Mouse (Mus musculus): ENCODE results near the gene Plekhm2.

Plekhm2 gene

DNA sequence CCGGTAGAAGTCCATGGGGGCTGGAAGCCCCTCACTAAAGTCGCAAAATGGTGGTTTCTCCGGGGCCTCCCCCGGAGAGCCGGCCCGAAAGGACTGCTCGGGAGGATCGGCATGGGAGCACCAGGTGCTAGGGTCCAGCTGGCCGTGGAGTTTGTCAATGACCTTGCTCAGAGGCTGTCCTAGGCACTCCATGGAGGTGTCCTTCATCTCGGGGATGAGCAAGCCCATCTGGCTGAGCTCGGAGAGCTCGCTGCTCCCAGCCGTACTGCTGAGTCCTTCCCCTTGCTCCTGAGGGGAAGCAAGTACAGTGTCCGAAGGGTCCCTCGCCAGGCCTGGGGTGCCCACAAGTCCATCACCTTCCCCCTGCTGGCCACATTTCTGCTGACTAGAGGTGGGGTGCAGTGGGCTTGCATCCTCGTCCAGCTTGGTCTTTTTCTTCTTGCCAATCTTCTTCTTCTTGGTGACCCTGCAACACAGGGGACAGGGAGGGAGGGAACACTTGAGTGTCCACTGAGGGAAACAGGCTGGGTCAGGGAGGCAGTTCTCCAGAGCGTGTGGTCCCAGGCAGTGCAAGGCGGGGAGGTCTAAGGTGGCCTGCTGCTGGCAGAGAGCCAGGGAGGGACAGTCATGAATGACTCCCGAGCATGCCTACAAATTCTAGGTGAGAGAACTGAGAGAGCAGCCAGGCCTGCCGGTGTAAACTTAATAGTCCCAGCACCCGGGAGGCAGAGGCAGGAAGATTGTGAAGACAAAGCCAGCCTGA lies 32.4 kb downstream of the Plekhm2 start:
- no peak for DNase-seq (ENCODE audit: low read depth, low spot score)

DNA sequence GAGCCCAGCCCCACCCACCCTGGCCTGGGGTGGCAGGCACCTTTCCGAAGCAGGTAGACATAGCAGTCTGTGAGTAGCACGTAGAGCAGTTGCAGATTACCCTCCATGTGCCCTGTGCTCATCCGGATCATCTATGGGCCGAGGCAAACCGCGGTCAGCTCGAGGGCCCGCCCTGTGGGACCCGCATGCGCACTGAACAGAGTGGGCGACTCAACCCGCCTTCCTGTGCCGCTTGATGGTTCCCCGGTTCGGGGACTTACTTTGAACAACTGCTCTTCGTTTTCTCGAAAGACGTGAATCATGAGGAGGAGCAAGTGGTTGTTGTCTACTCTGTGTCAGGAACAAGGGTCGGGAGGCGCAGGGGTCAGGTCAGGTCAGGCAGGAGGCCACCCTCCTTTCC lies 33.4 kb downstream of the Plekhm2 start:
- no peak for DNase-seq (ENCODE audit: low read depth, low spot score)

DNA sequence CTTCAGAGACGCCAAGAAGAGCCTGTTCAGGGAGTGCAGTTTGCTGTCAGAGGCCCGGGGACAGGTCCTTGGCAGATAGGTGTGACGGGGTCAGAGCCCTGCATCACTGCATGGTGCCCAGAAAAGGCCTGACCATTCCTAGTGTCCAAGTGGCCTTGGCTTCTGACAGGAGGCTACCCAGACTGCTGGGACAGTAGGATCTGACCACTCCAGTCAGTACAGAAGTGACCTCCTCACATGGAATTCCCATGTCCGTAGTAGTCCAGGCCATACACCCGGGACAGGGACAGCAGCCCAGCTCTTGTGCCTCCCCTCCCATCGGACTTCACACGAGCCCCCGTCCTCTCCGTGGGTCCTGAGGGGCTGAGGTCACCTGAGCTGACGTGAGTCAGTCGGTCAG lies 34.7 kb downstream of the Plekhm2 start:
- DNase-seq (ENCODE audit: low read depth, low spot score) = no peak

DNA sequence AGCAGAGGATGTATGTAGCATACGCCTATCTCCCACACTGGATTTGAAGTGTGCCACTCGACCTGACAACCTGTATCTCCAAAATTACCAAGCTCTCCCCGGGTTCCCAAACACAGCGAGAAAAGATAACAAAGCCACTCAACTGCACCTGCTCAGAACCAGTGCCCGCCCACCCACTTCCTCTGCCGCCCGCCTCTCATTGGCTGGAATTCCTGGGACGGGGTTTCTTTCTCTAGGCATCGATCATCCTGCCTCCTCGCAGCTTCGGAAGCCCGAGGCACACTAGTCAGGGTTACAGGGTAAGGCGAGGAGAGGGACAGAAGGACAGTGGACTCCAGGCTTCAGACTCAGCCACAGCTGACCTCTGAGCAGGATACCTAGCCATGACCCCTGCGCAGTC lies 36.0 kb downstream of the Plekhm2 start:
- DNase-seq (ENCODE audit: low read depth, low spot score) = no peak

DNA sequence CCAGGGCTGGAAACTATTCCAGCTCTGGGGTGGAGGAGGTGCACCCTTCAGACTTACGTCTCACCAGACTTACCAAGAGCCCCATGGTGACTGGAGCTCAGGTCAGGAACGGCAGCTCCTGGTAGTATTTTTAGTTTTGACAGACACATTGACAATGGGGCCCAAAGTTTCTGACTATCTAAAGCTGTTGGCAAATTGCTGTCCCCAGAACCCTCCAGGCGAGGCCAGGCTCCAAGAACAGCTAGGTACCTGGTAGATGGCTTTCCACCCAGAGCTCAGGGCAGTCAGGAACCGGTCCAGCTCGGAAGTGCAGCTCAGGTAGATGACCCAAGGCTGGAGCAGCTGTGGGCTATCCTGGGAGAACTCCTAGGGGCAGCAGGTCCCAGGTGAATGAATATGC lies 37.2 kb downstream of the Plekhm2 start:
- DNase-seq (ENCODE audit: low read depth, low spot score) = no peak

DNA sequence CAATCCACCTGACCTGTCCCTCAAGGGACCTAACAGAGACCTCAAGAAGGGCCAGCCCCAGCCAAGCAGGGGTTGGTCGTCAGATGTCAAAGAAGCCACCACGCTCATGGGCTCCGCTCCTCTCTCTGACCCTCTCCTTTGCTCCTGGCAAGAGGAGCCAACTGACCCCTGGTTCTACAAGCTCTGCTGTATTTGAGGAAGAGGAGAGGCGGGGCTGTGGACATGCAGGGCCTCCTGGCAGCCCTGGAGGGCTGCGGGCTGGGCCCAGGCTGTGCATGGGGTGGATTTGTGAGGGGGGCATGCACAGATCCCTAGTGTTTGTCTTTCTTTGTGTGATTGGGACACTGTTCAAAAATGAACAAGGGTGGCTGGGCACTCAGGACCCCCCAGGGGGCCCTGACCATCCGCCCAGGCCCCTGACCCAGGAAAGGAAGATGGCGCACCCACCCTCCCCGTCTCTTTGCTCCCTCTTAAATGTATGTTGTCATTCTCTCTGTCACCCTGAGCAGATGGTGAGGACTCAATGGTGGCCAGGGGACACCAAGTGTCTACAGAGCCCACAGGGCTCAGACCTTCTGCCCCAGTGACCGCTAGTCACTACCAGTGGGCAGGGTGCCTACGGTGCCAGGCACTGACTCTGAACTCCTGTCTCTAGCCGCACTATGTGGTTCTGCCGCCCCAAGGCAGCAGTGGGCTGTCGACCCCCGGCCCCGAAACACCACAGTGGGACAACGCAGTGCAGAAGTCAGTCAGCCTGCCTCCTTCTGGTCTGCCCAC lies 38.7 kb downstream of the Plekhm2 start:
- no peak for DNase-seq (ENCODE audit: low read depth, low spot score)

DNA sequence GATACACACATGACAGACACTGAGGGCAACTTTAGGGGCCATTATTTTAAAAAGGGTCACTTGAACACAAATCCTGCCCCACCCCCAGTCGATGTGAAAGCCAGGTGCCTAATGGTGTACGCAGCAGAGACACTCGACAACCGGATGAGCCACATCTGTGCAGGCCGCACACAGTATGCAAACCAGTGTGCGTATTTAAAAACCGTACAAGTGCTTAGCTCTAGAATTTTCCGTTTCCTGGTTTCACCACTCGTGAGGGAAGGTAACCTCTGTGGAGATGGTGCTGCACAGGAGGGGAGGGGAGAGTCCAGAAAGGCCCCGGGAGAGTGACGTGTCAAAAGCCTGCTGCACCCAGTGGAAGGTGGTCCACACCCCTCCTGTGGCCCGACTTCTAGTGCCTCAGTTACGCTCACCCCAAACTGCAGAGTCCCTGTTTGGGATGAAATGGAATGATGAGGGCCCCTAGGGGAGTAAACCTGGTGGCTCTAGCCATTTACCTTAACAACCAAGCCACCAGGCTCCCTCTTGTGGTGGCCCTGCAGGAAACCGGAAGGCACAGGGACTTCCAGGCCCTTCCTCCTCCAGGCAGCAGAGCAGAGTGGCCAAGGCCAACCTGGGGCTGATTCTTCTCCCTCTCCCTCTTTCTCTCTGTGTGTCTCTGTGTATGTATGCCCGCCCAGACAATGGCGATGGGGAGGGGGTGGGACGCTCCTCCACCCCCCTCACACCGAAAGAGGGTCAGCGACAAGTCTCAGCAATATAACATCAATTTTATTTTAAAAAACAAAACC lies 39.5 kb downstream of the Plekhm2 start:
- DNase-seq (ENCODE audit: low read depth, low spot score) = no peak

DNA sequence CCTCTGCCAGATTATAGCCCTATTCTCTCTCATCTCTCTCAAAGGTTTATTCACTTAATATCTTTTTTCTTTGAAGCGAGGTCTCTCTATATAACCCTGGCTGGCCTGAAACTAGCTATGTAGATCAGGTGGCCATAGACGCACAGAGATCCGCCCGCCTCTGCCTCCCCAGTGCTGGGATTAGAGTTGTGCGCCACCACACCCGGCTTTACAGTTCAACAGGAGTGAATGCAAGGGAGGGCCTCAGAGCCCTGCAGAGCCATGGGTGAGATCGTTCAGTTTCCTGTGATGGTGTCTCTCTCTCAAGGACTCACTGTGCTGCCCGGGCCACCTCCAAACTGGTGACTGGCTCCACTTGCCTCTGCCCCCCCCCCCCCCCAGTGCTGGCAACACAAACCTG lies 40.6 kb downstream of the Plekhm2 start:
- no peak for DNase-seq (ENCODE audit: low read depth, low spot score)

DNA sequence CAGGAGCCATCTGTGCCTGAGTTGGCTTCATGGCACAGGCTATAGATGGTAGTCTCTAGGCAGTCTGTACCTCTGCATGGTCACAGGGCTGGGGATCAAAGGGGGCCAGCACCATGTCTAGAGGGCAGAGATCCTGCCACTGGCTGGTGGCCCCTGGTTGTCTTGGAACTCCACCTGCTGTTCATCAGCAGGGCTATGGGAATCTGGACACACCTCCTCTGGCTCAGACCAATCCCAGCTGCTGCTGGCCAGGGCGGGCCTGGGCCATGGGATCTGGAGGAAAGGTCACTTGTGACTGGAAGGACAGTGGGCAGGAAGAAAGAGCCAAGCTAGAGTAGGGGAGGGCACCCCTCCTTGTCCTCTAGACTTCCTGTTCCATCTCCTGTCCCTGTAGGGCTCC lies 41.0 kb downstream of the Plekhm2 start, which contains the start of gene Slc25a34:
Gene Slc25a34, minus strand, starts transcription at position 156 of the 400 bp plus-strand sequence.
- DNase-seq (ENCODE audit: low read depth, low spot score) = no peak

DNA sequence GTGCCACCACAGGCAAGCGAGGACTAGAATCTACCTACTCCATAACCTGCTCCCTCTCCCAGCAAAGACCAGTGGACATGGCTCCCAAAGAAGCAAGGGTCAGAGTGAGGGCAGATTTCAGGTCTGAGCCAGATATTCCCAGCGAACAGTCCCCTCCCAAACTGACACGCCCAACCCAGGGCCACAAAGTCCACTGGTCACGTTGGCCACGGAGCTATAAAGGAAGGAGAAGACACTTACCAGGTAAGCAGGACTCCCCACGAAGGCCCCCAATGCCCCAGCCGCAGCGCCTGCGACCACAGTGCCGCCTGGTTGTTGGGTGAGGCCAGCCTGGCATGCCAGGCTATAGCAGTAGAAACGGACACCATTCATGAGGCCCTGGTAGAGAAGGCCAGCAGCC lies 41.7 kb downstream of the Plekhm2 start:
- DNase-seq (ENCODE audit: low read depth, low spot score) = no peak

DNA sequence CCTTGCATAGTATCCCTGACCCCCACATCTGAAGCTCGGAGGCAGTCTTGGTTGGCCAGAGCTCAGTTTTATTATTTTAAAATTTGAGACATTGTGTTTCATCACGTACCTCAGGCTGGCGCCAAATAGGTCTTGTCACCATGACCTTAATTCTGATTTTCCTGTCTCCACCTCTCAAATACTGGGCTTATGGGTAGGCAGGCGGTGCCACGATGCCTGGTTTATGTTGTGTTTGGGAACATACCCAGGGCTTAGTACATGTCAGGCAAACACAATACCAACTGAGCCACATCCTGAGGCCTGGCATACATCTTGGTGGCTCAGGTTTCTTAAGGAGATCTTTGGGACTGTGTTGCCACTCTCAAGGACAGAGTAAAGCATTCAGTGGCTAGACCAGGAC lies 42.1 kb downstream of the Plekhm2 start:
- no peak for DNase-seq (ENCODE audit: low read depth, low spot score)

DNA sequence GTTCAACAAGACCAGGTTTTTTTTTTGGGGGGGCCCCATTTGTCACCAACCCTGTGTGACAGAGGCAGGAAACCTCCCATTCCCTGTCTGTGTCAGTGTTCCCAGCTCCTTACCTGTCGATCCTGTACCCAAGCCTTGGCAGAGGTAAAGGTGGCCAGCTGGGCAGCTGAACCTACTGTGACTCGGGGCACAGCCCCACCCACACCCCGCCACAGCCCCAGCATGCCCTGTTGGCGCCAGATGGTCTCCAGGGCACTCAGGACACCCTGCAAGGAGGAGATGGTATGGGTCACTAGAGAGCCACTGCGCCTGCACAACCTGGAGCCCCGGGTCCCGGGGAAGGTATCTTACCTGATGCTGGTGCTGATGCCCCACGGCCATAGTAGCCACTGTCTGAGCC lies 42.6 kb downstream of the Plekhm2 start:
- DNase-seq (ENCODE audit: low read depth, low spot score) = no peak

DNA sequence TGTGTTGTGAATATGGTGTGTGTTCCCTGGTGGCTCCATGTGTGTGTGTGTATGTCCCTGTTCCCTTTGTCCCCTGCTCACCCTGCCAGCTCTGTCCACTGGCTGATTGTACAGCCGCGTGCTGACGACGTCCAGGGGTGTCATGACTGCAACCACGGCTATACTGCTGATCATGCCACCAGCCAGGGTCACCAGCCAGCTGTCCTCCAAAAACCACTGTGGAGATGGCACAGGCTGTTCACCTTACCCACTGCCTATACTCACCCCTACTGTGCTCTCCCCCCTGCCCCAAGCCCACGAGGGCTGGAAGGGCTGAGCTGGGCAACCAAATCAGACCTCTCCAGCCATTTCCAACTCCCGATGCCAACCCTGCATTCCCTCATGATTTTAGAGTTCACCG lies 43.4 kb downstream of the Plekhm2 start:
- DNase-seq (ENCODE audit: low read depth, low spot score) = no peak

DNA sequence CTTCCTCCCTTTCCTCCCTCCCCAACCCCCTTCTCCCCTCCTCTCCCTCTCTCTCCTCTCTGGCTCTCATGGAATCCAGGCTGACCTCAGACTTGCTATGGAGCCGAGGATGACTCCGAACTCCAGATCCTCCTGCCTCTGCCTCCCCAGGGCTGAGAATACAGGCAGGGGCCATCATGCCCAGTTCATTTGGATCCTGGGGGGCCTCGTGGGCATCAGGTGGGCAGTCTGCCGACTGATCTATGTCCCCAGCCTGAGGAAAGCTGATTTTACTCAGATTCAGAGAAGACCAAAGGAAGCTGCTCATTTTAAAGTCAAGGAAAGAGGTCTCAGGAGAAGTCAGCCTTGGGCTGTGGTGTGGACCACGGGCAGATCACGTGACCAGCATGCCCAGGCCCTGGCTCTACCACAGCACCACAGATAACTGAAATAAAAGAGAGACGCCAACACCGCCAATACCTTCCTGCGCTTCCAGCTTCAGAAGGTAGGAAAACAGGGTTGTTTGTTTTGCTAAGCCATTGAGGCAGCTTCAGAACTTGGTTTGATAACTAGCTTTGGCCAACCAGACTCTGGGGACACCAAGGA lies 45.3 kb downstream of the Plekhm2 start:
- no peak for DNase-seq (ENCODE audit: low read depth, low spot score)

DNA sequence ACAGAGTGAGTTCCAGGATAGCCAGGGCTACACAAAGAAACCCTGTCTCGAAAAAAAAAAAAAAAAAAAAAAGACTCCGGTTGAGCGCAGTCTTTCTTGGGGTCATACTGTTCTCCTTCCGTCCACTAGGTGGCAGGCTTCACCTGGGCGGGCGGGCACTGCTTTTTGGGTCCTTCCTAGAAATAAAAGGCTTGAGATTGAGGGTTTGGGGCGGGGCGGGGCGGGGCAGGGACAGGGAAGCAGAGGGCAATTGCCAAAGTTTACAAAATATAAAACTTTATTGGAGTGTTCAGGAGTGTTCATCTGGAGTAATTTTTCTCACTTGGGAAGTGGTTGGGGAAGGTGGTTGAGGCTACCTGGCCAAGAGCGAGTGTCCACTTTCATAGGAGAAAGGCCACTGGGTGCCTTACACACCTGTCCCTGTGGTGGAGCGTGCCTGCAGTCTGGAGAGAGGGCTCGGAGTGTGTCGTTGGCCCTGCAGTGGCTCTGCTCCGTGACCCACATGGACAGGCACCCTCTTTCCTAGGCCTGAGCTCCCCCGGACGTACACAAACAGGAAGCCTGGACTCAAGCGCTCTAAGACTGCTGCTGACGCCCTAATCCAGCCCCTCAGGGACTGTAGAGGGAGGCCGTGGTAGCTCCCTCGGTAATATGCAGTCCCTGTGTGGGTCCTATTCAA lies 46.0 kb downstream of the Plekhm2 start, which contains the start of gene Tmem82:
Gene Tmem82, minus strand, starts transcription at position 69 of the 679 bp plus-strand sequence.
- peak; percentile 20 for DNase-seq (ENCODE audit: low read depth, low spot score)

DNA sequence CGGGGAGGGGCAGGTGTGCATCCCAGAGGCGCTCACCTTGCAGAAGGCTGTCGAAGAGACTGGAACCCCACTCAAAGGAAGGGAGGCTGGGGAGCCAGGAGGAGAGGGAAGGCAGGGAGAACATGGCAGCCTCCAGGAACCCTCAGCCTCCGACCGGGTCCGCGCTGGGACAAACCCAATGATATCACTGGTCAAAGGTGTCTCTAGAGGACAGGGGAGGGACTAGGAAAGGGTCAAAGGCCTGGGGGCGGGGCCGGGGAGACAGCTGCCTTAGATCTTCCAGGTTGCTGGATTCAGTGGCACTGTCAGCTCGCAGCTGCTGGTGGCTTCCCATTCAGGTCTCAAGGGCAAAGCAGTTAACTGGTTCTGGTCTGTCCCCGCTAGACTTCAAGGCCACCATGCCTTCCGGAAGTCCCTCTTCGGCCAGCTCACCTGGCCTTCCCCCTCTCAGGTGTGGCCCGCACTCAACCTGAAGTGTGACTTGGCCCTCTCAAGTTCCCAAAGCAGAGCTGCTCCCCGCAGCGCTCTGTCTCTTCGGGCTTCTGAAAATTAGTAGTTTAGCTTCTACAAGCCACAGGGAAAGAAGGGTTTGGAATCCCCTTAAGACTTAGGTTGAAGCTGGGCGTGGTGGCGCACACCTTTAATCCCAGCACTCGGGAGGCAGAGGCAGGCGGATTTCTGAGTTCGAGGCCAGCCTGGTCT lies 46.7 kb downstream of the Plekhm2 start:
- DNase-seq (ENCODE audit: low read depth, low spot score) = no peak

DNA sequence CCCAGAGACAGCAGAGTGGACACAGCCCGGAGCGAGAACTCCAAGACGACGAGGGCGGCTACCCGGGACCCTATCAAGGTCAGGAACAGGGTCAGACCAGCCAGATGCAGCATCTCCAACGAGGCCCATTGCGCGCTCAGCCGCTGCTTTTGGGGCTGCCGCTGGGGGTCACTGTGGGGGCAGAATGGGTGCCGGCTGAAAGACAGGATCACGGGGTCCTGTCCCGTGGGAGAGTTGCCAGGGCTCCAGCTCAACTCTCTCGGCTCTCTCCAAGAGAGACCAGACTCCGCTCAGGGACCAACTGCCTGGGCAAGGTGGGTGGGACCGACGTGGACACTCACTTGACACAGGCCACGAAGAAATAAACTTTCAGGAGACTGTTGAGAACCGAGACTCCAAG lies 47.4 kb downstream of the Plekhm2 start:
- DNase-seq (ENCODE audit: low read depth, low spot score) = no peak

DNA sequence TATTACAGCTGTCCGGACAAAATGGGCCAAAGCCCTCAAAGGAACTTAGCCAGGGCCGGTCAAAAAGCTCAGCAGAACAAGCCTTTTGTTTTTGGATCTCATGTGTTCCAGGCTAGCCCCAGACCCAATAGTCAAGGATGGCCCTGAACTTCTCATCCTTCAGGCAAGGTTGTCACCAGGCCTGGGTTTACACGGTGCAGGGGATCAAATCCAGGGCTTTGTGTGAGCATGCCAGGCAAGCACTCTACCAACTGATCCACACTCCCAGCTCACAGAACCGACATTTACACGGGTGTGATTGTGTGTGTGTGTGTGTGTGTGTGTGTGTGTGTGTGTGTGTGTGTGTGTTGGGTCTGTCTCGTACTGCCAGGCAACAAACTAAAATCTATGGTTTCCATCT lies 47.9 kb downstream of the Plekhm2 start:
- DNase-seq (ENCODE audit: low read depth, low spot score) = no peak

DNA sequence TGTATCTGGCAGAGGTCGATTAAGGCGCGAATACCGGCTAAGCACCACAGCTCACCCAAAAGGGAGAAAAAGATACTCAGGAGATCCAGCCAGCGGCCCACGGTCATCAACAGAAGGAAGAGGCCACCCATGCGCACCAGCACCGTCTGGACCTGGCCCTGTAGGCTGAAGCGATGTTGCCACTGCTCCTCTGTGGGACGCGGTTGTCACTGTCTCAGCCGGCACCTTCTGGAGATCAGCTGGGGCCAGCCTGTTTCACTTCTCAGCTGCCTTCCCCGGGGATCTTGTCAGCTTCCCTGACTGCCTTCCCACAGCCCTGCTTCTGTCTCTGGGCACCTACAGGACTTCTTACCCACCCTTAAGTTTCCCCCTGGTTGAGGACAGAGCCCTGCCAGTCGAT lies 49.8 kb downstream of the Plekhm2 start:
- DNase-seq (ENCODE audit: low read depth, low spot score) = no peak

DNA sequence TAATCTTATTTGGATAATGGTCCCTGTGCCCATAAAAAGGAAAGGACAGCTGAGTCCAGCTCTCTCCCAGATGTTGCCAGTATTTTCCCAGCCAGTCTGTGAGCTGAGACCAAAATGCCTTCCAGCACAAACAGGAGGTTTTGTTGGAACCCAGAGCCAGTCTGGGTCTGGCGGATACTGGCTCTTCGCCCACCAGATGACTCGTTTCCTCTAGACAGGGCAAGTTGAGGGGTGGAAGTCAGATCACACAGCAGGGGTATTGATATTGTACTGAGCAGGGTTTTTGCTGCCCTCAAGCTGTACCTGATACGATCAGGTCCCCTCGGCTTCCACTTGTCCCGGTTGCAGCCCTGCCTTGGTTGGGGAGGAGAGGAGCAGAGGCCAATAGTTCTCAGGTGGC lies 55.2 kb downstream of the Plekhm2 start:
- DNase-seq (ENCODE audit: low read depth, low spot score) = no peak

DNA sequence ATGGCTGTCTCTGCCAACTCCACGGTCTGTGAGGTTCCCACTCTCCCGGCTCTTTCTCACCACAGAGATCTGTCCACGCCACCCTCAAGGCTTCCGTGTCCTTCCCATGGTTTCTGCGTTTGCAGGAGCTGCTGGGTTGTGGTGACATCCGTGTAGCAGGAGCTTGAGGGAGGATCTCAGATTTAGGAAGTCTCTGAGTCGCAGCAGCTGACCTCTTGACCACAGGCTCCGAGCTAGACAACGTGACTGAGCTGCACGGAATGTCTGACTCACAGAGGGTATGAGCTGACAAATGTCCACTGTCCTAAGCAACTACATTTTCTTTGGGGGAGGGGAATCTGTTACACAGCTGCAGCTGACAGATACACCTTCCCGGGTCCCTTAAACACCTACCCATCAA lies 58.8 kb downstream of the Plekhm2 start, which contains the start of gene Fblim1:
Gene Fblim1, minus strand, starts transcription at position 236 of the 400 bp plus-strand sequence.
- no peak for DNase-seq (ENCODE audit: low read depth, low spot score)
